Mouse (Mus musculus) MEL (cell line): ENCODE results near the gene Onecut3. TPM values are rescaled to one million over a fixed set of nuclear protein-coding genes. Genes with fewer than 3 reads are reported as not detected.

Experiments used
- DNase-seq: peaks from one replicate; pipeline ENCODE4 v3.0.0; 2011; ENCODE audit warnings: low read depth, low spot score
- H3K27ac ChIP-seq: 2 replicates; pipeline ENCODE4 v1.5.1; 2012; ENCODE audit warnings: low read depth, mild to moderate bottlenecking, control low read depth, low read length, moderate library complexity; ENCODE audit not compliant: control insufficient read depth
- H3K27me3 ChIP-seq, 2 experiments: fragments of 150-350 bp in 1 of 2; sonication (generic) in 1 of 2; 2 replicates each; pipeline ENCODE4 v1.6.1; 2012; ENCODE audit warnings: low read length in 2 of 2, mild to moderate bottlenecking in 2 of 2, improper control_type of control experiment in 1 of 2, moderate library complexity in 1 of 2; ENCODE audit not compliant: insufficient read depth in 2 of 2, control insufficient read depth in 1 of 2
- H3K36me3 ChIP-seq, 2 experiments: 2 replicates each; pipeline ENCODE4 v1.6.1; 2012 to 2014; ENCODE audit warnings: low read length in 2 of 2, improper control_type of control experiment in 1 of 2, inconsistent platforms in 1 of 2, mild to moderate bottlenecking in 1 of 2; ENCODE audit not compliant: insufficient read depth in 2 of 2, control insufficient read depth in 1 of 2
- H3K4me1 ChIP-seq, 2 experiments: fragments of 150-350 bp in 1 of 2; sonication (generic) in 1 of 2; 2 replicates each; pipeline ENCODE4 v1.6.1; 2012; ENCODE audit warnings: low read length in 2 of 2, improper control_type of control experiment in 1 of 2, mild to moderate bottlenecking in 1 of 2; ENCODE audit not compliant: insufficient read depth in 2 of 2, control insufficient read depth in 1 of 2
- H3K4me3 ChIP-seq, 2 experiments: fragments of 150-350 bp in 1 of 2; sonication (generic) in 1 of 2; 2 replicates each; pipeline ENCODE4 v1.5.1; 2012; ENCODE audit warnings: low read depth in 2 of 2, low read length in 2 of 2, mild to moderate bottlenecking in 2 of 2, moderate library complexity in 2 of 2, control low read depth in 1 of 2, improper control_type of control experiment in 1 of 2; ENCODE audit not compliant: control insufficient read depth in 1 of 2, insufficient read depth in 1 of 2
- H3K79me2 ChIP-seq: 2 replicates; pipeline ENCODE4 v1.6.1; 2012; ENCODE audit warnings: mild to moderate bottlenecking, low read length, moderate library complexity; ENCODE audit not compliant: control insufficient read depth, poor library complexity, insufficient read depth
- H3K9ac ChIP-seq: 2 replicates; pipeline ENCODE4 v1.6.1; 2012; ENCODE audit warnings: low read depth, mild to moderate bottlenecking, control low read depth, low read length, moderate library complexity; ENCODE audit not compliant: control insufficient read depth, poor library complexity, severe bottlenecking
- H3K9me3 ChIP-seq: fragments of 150-350 bp; sonication (generic); replicated peaks from 2 replicates; pipeline ENCODE4 v1.6.1; 2012; ENCODE audit warnings: mild to moderate bottlenecking, low read length, improper control_type of control experiment, moderate library complexity; ENCODE audit not compliant: insufficient read depth
- BHLHE40 ChIP-seq: IDR thresholded peaks from 2 replicates; pipeline ENCODE4 v1.6.1; 2012; ENCODE audit warnings: low read depth, mild to moderate bottlenecking, inconsistent platforms, low read length, improper control_type of control experiment, borderline replicate concordance
- CHD1 ChIP-seq: IDR thresholded peaks from 2 replicates; pipeline ENCODE4 v1.6.1; 2012; ENCODE audit warnings: low read depth, mild to moderate bottlenecking, inconsistent platforms, low read length, improper control_type of control experiment
- CHD2 ChIP-seq: IDR thresholded peaks from 2 replicates; pipeline ENCODE4 v1.6.1; 2011; ENCODE audit warnings: low read length, improper control_type of control experiment
- CTCF ChIP-seq, 3 experiments: IDR thresholded peaks in 2 of 3; conservative IDR thresholded peaks in 1 of 3; 2 replicates each; pipeline ENCODE4 v1.5.1; 2011 to 2012; ENCODE audit warnings: low read length in 3 of 3, low read depth in 2 of 3, mild to moderate bottlenecking in 2 of 3, improper control_type of control experiment in 1 of 3, inconsistent platforms in 1 of 3, mixed read lengths in 1 of 3, moderate library complexity in 1 of 3; ENCODE audit not compliant: control insufficient read depth in 1 of 3, insufficient read depth in 1 of 3, poor library complexity in 1 of 3, severe bottlenecking in 1 of 3
- E2F4 ChIP-seq: IDR thresholded peaks from 2 replicates; pipeline ENCODE4 v1.6.1; 2011; ENCODE audit warnings: low read depth, low read length, improper control_type of control experiment, borderline replicate concordance
- ELF1 ChIP-seq: IDR thresholded peaks from 2 replicates; pipeline ENCODE4 v1.6.1; 2014; ENCODE audit warnings: low read depth, mild to moderate bottlenecking, inconsistent platforms, low read length, improper control_type of control experiment, moderate library complexity
- GABPA ChIP-seq: IDR thresholded peaks from 2 replicates; pipeline ENCODE4 v1.6.1; 2012; ENCODE audit warnings: low read depth, mild to moderate bottlenecking, inconsistent platforms, low read length, improper control_type of control experiment, moderate library complexity
- GATA1 ChIP-seq: IDR thresholded peaks from 2 replicates; pipeline ENCODE4 v1.6.1; 2011; ENCODE audit warnings: low read depth, low read length, improper control_type of control experiment
- HCFC1 ChIP-seq: IDR thresholded peaks from 2 replicates; pipeline ENCODE4 v1.6.1; 2012; ENCODE audit warnings: low read depth, mild to moderate bottlenecking, inconsistent platforms, low read length, improper control_type of control experiment, moderate library complexity
- JUND ChIP-seq: IDR thresholded peaks from 2 replicates; pipeline ENCODE4 v1.6.1; 2011; ENCODE audit warnings: low read depth, mild to moderate bottlenecking, improper control_type of control experiment, low read length
- KAT2A ChIP-seq: conservative IDR thresholded peaks from 2 replicates; pipeline ENCODE4 v1.6.1; 2012; ENCODE audit warnings: low read depth, low read length, improper control_type of control experiment, inconsistent platforms
- MEF2A ChIP-seq: IDR thresholded peaks from 2 replicates; pipeline ENCODE4 v1.6.1; 2014; ENCODE audit warnings: low read depth, mild to moderate bottlenecking, inconsistent platforms, low read length, improper control_type of control experiment; ENCODE audit not compliant: poor library complexity, insufficient replicate concordance, severe bottlenecking; ENCODE audit errors: extremely low read depth
- MXI1 ChIP-seq: IDR thresholded peaks from 2 replicates; pipeline ENCODE4 v1.6.1; 2011; ENCODE audit warnings: mild to moderate bottlenecking, low read depth, low read length, improper control_type of control experiment
- MYB ChIP-seq: IDR thresholded peaks from 2 replicates; pipeline ENCODE4 v1.6.1; 2011; ENCODE audit warnings: mild to moderate bottlenecking, low read depth, low read length, improper control_type of control experiment
- MYC ChIP-seq: IDR thresholded peaks from 2 replicates; pipeline ENCODE4 v1.6.1; 2011; ENCODE audit warnings: low read depth, mild to moderate bottlenecking, low read length, improper control_type of control experiment, moderate library complexity
- NRF1 ChIP-seq: IDR thresholded peaks from 2 replicates; pipeline ENCODE4 v1.6.1; 2014; ENCODE audit warnings: low read depth, mild to moderate bottlenecking, inconsistent platforms, low read length, improper control_type of control experiment, moderate library complexity; ENCODE audit not compliant: poor library complexity, insufficient read depth, severe bottlenecking
- POLR2A ChIP-seq, 2 experiments: IDR thresholded peaks; 2 replicates each; pipeline ENCODE4 v1.6.1; 2011 to 2012; ENCODE audit warnings: low read length in 2 of 2, mild to moderate bottlenecking in 2 of 2, control low read depth in 1 of 2, improper control_type of control experiment in 1 of 2, low read depth in 1 of 2, moderate library complexity in 1 of 2; ENCODE audit not compliant: control insufficient read depth in 1 of 2, insufficient read depth in 1 of 2, poor library complexity in 1 of 2
- POLR2AphosphoS5 ChIP-seq: IDR thresholded peaks from 2 replicates; pipeline ENCODE4 v1.6.1; 2012; ENCODE audit warnings: low read depth, borderline replicate concordance, mild to moderate bottlenecking, inconsistent platforms, low read length, moderate library complexity, mixed read lengths
- SIN3A ChIP-seq: IDR thresholded peaks from 2 replicates; pipeline ENCODE4 v1.6.1; 2012; ENCODE audit warnings: low read length, improper control_type of control experiment, inconsistent platforms
- TAL1 ChIP-seq: IDR thresholded peaks from 2 replicates; pipeline ENCODE4 v1.6.1; 2012; ENCODE audit warnings: mild to moderate bottlenecking, inconsistent platforms, low read length, moderate library complexity, mixed read lengths
- TCF12 ChIP-seq: IDR thresholded peaks from 2 replicates; pipeline ENCODE4 v1.6.1; 2014; ENCODE audit warnings: low read depth, mild to moderate bottlenecking, inconsistent platforms, low read length, improper control_type of control experiment, moderate library complexity
- ZKSCAN1 ChIP-seq: IDR thresholded peaks from 2 replicates; pipeline ENCODE4 v1.6.1; 2012; ENCODE audit warnings: low read depth, mild to moderate bottlenecking, inconsistent platforms, low read length, improper control_type of control experiment, moderate library complexity
- ZMIZ1 ChIP-seq: IDR thresholded peaks from 2 replicates; pipeline ENCODE4 v1.6.1; 2012; ENCODE audit warnings: low read depth, mild to moderate bottlenecking, inconsistent platforms, low read length, improper control_type of control experiment, moderate library complexity
- ZNF384 ChIP-seq: IDR thresholded peaks from 2 replicates; pipeline ENCODE4 v1.6.1; 2012; ENCODE audit warnings: low read depth, mild to moderate bottlenecking, inconsistent platforms, low read length, improper control_type of control experiment
- polyA plus RNA-seq, 2 experiments: library from polyadenylated mRNA; stranded (reverse) in 1 of 2; unstranded in 1 of 2; fragments of >175 nt in 1 of 2; fragments of >200 nt in 1 of 2; gene quantifications; 2 replicates each; pipeline versions ENCODE4 v1.2.1 to v1.2.4; 2012; ENCODE audit warnings: low replicate concordance in 2 of 2, low read depth in 1 of 2; ENCODE audit not compliant: insufficient read length in 2 of 2, insufficient read depth in 1 of 2, missing spikeins in 1 of 2
- total RNA-seq: library from RNA; depleted of rRNA; stranded (reverse); fragments of 300-350 nt; gene quantifications from 2 replicates; pipeline ENCODE4 v1.2.3, GENCODE M21; 2012

The Onecut3 gene
- total and polyA plus RNA-seq, 3 experiments = not detected

GRCm38 (mm10) chr10:80455697-80456096, 38.9 kb upstream of the Onecut3 start:
- no peak overlapping the region for H3K27ac ChIP-seq
- H3K27me3 ChIP-seq = peaks cover 0 to 12% of the 10 kb centered on the region in 2 experiments; a peak in 3 of 4 replicates
- TF ChIP-seq ZKSCAN1 (no peak), KAT2A (no peak), NRF1 (no peak), TCF12 (no peak), ZMIZ1 (no peak), POLR2A (IDR thresholded peaks at IDR 0.05; ENCODE audit: control insufficient read depth in 1 of 2, insufficient read depth in 1 of 2, low read depth in 1 of 2, low read length in 2 of 2, poor library complexity in 1 of 2) (no peak)
- H3K79me2 ChIP-seq = no peaks in the 10 kb centered on the region
- no peak overlapping the region for H3K4me3 ChIP-seq
- H3K4me1 ChIP-seq = no peaks in the 10 kb centered on the region
- H3K9ac ChIP-seq = no peak overlapping the region
- DNase-seq = no peak
- no peaks in the 10 kb centered on the region for H3K36me3 ChIP-seq
- no peaks in the 10 kb centered on the region for H3K9me3 ChIP-seq

GRCm38 (mm10) chr10:80459236-80459635, 35.4 kb upstream of the Onecut3 start:
- TF ChIP-seq NRF1 = no peak
- no peak for TF ChIP-seq POLR2A (IDR thresholded peaks at IDR 0.05; ENCODE audit: control insufficient read depth in 1 of 2, insufficient read depth in 1 of 2, low read depth in 1 of 2, low read length in 2 of 2, poor library complexity in 1 of 2)
- TF ChIP-seq HCFC1 = no peak
- TF ChIP-seq MXI1 = no peak
- TF ChIP-seq ZKSCAN1 = no peak
- no peak for TF ChIP-seq ELF1
- no peak overlapping the region for H3K9ac ChIP-seq
- no peak for DNase-seq
- no peaks in the 10 kb centered on the region for H3K4me1 ChIP-seq
- H3K4me3 ChIP-seq = no peak overlapping the region
- H3K79me2 ChIP-seq = no peaks in the 10 kb centered on the region
- H3K9me3 ChIP-seq = no peaks in the 10 kb centered on the region
- no peaks in the 10 kb centered on the region for H3K36me3 ChIP-seq
- H3K27ac ChIP-seq = no peak overlapping the region
- H3K27me3 ChIP-seq = peaks cover 10 to 19% of the 10 kb centered on the region in 2 experiments

DNA sequence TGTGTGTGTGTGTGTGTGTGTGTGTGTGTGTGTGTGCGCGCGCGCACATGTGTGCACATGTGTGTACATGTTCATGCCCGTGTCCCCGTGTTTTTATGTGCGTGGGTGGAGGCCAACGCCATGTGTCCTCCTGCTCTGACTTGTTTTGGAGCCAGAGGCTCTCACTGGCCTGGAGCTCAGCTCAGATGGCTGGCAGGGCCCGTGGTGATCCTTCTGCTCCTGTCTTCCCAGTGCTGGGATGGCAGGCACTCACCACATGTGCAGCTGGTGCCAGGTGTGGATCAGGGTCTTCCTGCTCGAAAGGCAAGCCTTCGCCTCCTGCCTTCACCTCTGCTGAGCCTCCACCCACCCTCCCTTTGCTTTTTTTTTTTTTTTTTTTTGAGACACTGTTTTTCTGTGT, 35.0 kb upstream of the Onecut3 start:
- Histone ChIP-seq H3K79me2 (no peaks in the 10 kb centered on the region), H3K4me1 (no peaks in the 10 kb centered on the region), H3K36me3 (no peaks in the 10 kb centered on the region), H3K27me3 (peaks cover 10 to 15% of the 10 kb centered on the region in 2 experiments)
- no peak for TF ChIP-seq MEF2A
- no peak for TF ChIP-seq E2F4
- TF ChIP-seq GABPA = no peak
- no peak for TF ChIP-seq JUND
- no peak for TF ChIP-seq ZNF384
- TF ChIP-seq CHD1 = no peak
- no peak for TF ChIP-seq GATA1
- TF ChIP-seq MYB = no peak
- no peak for TF ChIP-seq SIN3A
- no peak for TF ChIP-seq BHLHE40
- no peak for TF ChIP-seq CTCF (IDR thresholded peaks at IDR 0.05 in 2 of 3, conservative IDR thresholded peaks at IDR 0.05 in 1 of 3; ENCODE audit: control insufficient read depth in 1 of 3, insufficient read depth in 1 of 3, low read depth in 2 of 3, low read length in 3 of 3, poor library complexity in 1 of 3, severe bottlenecking in 1 of 3)
- TF ChIP-seq TAL1 = no peak
- no peak for TF ChIP-seq NRF1
- no peak for TF ChIP-seq POLR2AphosphoS5
- TF ChIP-seq MYC = no peak
- TF ChIP-seq CHD2 = no peak
- TF ChIP-seq, all 39 proteins: peak for 0
- Histone ChIP-seq H3K9ac (no peak overlapping the region), H3K27ac (no peak overlapping the region), H3K9me3 (no peaks in the 10 kb centered on the region), H3K4me3 (no peak overlapping the region)
- no peak for DNase-seq
